Mouse (Mus musculus) embryonic fibroblast, embryonic 13.5 days (primary cell): Measurements from ENCODE around the gene Slk.
A peak's percentile ranks its signal among the peaks of the same experiment; 100 is the strongest.

ENCODE experiments used
- CTCF ChIP-seq: IDR thresholded peaks from 2 replicates; pipeline ENCODE4 v1.5.1; 2011; ENCODE audit warnings: mild to moderate bottlenecking, control low read depth, low read length, moderate library complexity, borderline replicate concordance; ENCODE audit not compliant: insufficient read depth
- POLR2A ChIP-seq: IDR thresholded peaks from 2 replicates; pipeline ENCODE4 v1.6.1; 2011; ENCODE audit warnings: low read depth, mild to moderate bottlenecking, control low read depth, low read length, moderate library complexity

GRCm38 (mm10) chr19:47536521-47537299 lies 42.8 kb upstream of the Slk start:
- peak; percentile 65 for TF ChIP-seq POLR2A
- no peak for TF ChIP-seq CTCF
